Mouse (Mus musculus) heart, adult 2 months (tissue): ENCODE data around the gene Psmd2.

Experiments used
- CTCF ChIP-seq: fragments of 200-600 bp; IDR thresholded peaks from 2 replicates; pipeline ENCODE4 v1.8.1; 2022; ENCODE audit warnings: antibody characterized with exemption, mild to moderate bottlenecking, moderate library complexity
- EP300 ChIP-seq: fragments of 200-500 bp; IDR thresholded peaks from 2 replicates; pipeline ENCODE4 v1.6.1; 2011; ENCODE audit warnings: low read depth, low read length, control low read depth; ENCODE audit not compliant: insufficient read depth

DNA sequence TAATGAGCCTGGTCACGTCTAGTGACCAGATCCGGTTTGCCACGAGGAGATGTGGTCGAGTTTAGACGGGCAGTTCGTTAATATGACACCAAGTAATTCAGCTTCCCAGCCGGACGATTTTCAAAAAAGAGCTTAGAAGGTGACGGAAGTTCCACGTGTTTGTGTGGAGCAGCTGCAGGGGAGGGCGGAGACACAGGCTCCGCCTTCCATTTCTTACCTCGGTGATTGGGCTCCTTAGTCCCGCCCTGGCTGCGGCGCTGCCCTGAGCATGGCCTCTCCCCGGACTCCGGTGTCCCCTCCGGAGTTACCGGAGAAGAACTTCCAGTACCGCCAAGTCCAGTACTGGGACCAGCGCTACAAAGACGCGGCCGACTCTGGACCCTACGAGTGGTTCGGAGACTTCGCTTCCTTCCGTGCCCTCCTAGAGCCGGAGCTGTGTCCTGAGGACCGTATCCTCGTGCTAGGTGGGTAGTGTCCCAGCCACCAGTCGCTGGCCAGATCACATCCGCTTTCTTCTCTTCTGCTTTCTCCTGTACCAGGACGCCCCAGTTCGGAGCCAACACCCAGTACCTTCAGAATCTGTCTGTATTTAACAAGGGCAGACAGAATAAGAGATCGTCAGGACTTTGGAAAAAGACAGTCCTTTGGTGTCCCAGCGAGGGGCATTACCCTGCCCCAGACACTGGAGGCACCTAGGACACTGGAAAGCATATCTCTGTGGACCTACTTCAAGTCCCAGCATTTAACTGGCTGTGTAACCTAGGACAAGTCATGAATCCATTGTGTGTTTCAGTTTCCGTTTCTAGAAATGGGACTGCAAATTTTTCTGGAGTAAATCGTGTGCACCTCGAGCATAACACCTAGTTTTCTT lies 39.9 kb upstream of the Psmd2 start, which contains the start of the genes Eef1akmt4, Gm49333 and Alg3:
- TF ChIP-seq EP300: no peak
- TF ChIP-seq CTCF: peak; percentile 25; the same call in 1 of the 2 replicates
